Comparison of ENCODE assay signal across 17 mouse cellular contexts in genomic region chr1:190038046-190038445, GRCm38 (mm10).
DNase-seq lines count a peak whose midpoint lies in the region; ATAC-seq and TF ChIP-seq lines count a peak whose summit lies in the region.
"Had no signal": no experiment of that assay in that cellular context is flagged by ENCODE, and none has a peak within 500 bp of the region (broad histone marks: within the 10 kb centered on the region; RNA-seq: fewer than 3 reads in every experiment).

No protein-coding gene starts in this region.

- no peak overlapping the region for H3K4me2 ChIP-seq in intestine, embryonic 16.5 days (ENCODE audit: low read depth, low read length)
- H3K4me2 ChIP-seq in intestine, postnatal 0 days (replicated peaks; ENCODE audit: low read depth): no peak overlapping the region
- no peak overlapping the region for H3K4me2 ChIP-seq in lung, embryonic 16.5 days (ENCODE audit: low read depth, low read length)
- H3K4me2 ChIP-seq in kidney, embryonic 16.5 days (replicated peaks; ENCODE audit: low read depth, low read length): no peak overlapping the region
- no peak overlapping the region for H3K4me2 ChIP-seq in stomach, embryonic 16.5 days (ENCODE audit: low read depth, low read length)
- H3K4me2 ChIP-seq: heart, embryonic 13.5 days; midbrain, embryonic 11.5 days; neural tube, embryonic 12.5 days had no signal

- no peak for DNase-seq in lung, postnatal 14 days
- no peak for DNase-seq in cerebellum, postnatal 36 days
- DNase-seq: adrenal gland, postnatal 36 days; cerebellum, adult 11-12 months; cerebellum, postnatal 25 days; lung, postnatal 36 days; thymus, postnatal 36 days had no signal

- no peak overlapping the region for H3K27ac ChIP-seq in intestine, embryonic 16.5 days (ENCODE audit: low read length)
- H3K27ac ChIP-seq in intestine, postnatal 0 days (ENCODE audit: low read depth, low read length): no peak overlapping the region
- no peak overlapping the region for H3K27ac ChIP-seq in lung, embryonic 16.5 days (ENCODE audit: low read length)
- H3K27ac ChIP-seq in kidney, embryonic 16.5 days (ENCODE audit: low read length): peak overlapping the region; percentile 29; the same call in 1 of the 2 replicates
- 0 out of 2 replicates have a peak overlapping the region, but pooled peaks have one; percentile 15 for H3K27ac ChIP-seq in stomach, embryonic 16.5 days (ENCODE audit: low read length)
- H3K27ac ChIP-seq: heart, embryonic 13.5 days; hindbrain, embryonic 10.5 days; layer of hippocampus, adult 2 months; neural tube, embryonic 12.5 days had no signal

- H3K36me3 ChIP-seq in intestine, embryonic 16.5 days (ENCODE audit: control insufficient read depth, insufficient read depth, low read length): no peaks in the 10 kb centered on the region
- no peaks in the 10 kb centered on the region for H3K36me3 ChIP-seq in intestine, postnatal 0 days (ENCODE audit: control insufficient read depth, insufficient read depth)
- H3K36me3 ChIP-seq in lung, embryonic 16.5 days (ENCODE audit: control insufficient read depth, insufficient read depth, low read length): no peaks in the 10 kb centered on the region
- H3K36me3 ChIP-seq in kidney, embryonic 16.5 days (ENCODE audit: insufficient read depth, low read length): no peaks in the 10 kb centered on the region
- H3K36me3 ChIP-seq in stomach, embryonic 16.5 days (ENCODE audit: control insufficient read depth, insufficient read depth, low read length): no peaks in the 10 kb centered on the region
- H3K36me3 ChIP-seq: heart, embryonic 13.5 days; hindbrain, embryonic 10.5 days; neural tube, embryonic 12.5 days had no signal

- no peak overlapping the region for H3K9ac ChIP-seq in intestine, embryonic 16.5 days (ENCODE audit: low read depth, low read length)
- no peak overlapping the region for H3K9ac ChIP-seq in intestine, postnatal 0 days (ENCODE audit: low read depth, low read length)
- no peak overlapping the region for H3K9ac ChIP-seq in lung, embryonic 16.5 days (ENCODE audit: low read length)
- H3K9ac ChIP-seq in kidney, embryonic 16.5 days (replicated peaks; ENCODE audit: low read length): no peak overlapping the region
- no peak overlapping the region for H3K9ac ChIP-seq in stomach, embryonic 16.5 days (ENCODE audit: low read length)
- H3K9ac ChIP-seq: heart, embryonic 13.5 days; neural tube, embryonic 12.5 days had no signal

- TF ChIP-seq CTCF in intestine, postnatal 0 days (IDR thresholded peaks at IDR 0.05; ENCODE audit: low read depth): no peak

- no peaks in the 10 kb centered on the region for H3K9me3 ChIP-seq in intestine, embryonic 16.5 days (ENCODE audit: control insufficient read depth, low read length)
- H3K9me3 ChIP-seq in intestine, postnatal 0 days (ENCODE audit: control insufficient read depth): no peaks in the 10 kb centered on the region
- no peaks in the 10 kb centered on the region for H3K9me3 ChIP-seq in lung, embryonic 16.5 days (ENCODE audit: control insufficient read depth, low read length)
- no peaks in the 10 kb centered on the region for H3K9me3 ChIP-seq in kidney, embryonic 16.5 days (ENCODE audit: low read length)
- no peaks in the 10 kb centered on the region for H3K9me3 ChIP-seq in stomach, embryonic 16.5 days (replicated peaks; ENCODE audit: control insufficient read depth, low read length)
- H3K9me3 ChIP-seq: heart, embryonic 13.5 days; hindbrain, embryonic 10.5 days; neural tube, embryonic 12.5 days had no signal

- 0 out of 2 replicates have a peak, but pooled peaks have one; percentile 8 for ATAC-seq in intestine, embryonic 16.5 days
- no peak for ATAC-seq in intestine, postnatal 0 days
- peak; percentile 81 for ATAC-seq in lung, embryonic 16.5 days (ENCODE audit: low read depth)
- peak; percentile 70 for ATAC-seq in kidney, embryonic 16.5 days (ENCODE audit: low FRiP score, low TSS enrichment)
- no peak for ATAC-seq in stomach, embryonic 16.5 days (ENCODE audit: insufficient read depth, low FRiP score)

- 31% methylated on average over 5 of the region's 5 CpGs for WGBS in intestine, embryonic 16.5 days
- WGBS in intestine, postnatal 0 days: 27% methylated on average over 5 of the region's 5 CpGs
- 27% methylated on average over 5 of the region's 5 CpGs for WGBS in lung, embryonic 16.5 days
- WGBS in kidney, embryonic 16.5 days: 7% methylated on average over 5 of the region's 5 CpGs
- 21% methylated on average over 5 of the region's 5 CpGs for WGBS in stomach, embryonic 16.5 days

- no peak overlapping the region for H3K4me3 ChIP-seq in intestine, embryonic 16.5 days (ENCODE audit: low read length)
- H3K4me3 ChIP-seq in intestine, postnatal 0 days (ENCODE audit: low read depth, low read length): no peak overlapping the region
- no peak overlapping the region for H3K4me3 ChIP-seq in lung, embryonic 16.5 days (ENCODE audit: low read length)
- H3K4me3 ChIP-seq in kidney, embryonic 16.5 days (ENCODE audit: low read length): no peak overlapping the region
- no peak overlapping the region for H3K4me3 ChIP-seq in stomach, embryonic 16.5 days (replicated peaks; ENCODE audit: low read length)
- H3K4me3 ChIP-seq: heart, embryonic 13.5 days; hindbrain, embryonic 10.5 days; layer of hippocampus, adult 2 months; neural tube, embryonic 12.5 days had no signal

- H3K4me1 ChIP-seq in intestine, embryonic 16.5 days (ENCODE audit: control insufficient read depth, insufficient read depth, low read length): peaks cover 6% of the 10 kb centered on the region; the same call in 1 of the 2 replicates
- H3K4me1 ChIP-seq in intestine, postnatal 0 days (replicated peaks; ENCODE audit: control insufficient read depth, insufficient read depth, low read length): 0 out of 2 replicates have a peak, but pooled peaks cover 2% of the 10 kb centered on the region
- H3K4me1 ChIP-seq in lung, embryonic 16.5 days (replicated peaks; ENCODE audit: control insufficient read depth, insufficient read depth, low read length): no peaks in the 10 kb centered on the region
- H3K4me1 ChIP-seq in kidney, embryonic 16.5 days (ENCODE audit: insufficient read depth, low read length): no peaks in the 10 kb centered on the region
- H3K4me1 ChIP-seq in stomach, embryonic 16.5 days (ENCODE audit: control insufficient read depth, insufficient read depth, low read length): no peaks in the 10 kb centered on the region

- no peaks in the 10 kb centered on the region for H3K27me3 ChIP-seq in intestine, embryonic 16.5 days (replicated peaks; ENCODE audit: control insufficient read depth, insufficient read depth, low read length)
- H3K27me3 ChIP-seq in intestine, postnatal 0 days (replicated peaks; ENCODE audit: control insufficient read depth, insufficient read depth, low read length): no peaks in the 10 kb centered on the region
- H3K27me3 ChIP-seq in lung, embryonic 16.5 days (ENCODE audit: control insufficient read depth, insufficient read depth, low read depth, low read length): no peaks in the 10 kb centered on the region
- no peaks in the 10 kb centered on the region for H3K27me3 ChIP-seq in kidney, embryonic 16.5 days (ENCODE audit: insufficient read depth, low read length)
- H3K27me3 ChIP-seq in stomach, embryonic 16.5 days (ENCODE audit: control insufficient read depth, insufficient read depth, low read length): no peaks in the 10 kb centered on the region
- H3K27me3 ChIP-seq: heart, embryonic 13.5 days; neural tube, embryonic 12.5 days had no signal

Comparison
In these comparisons a context has a peak if more than half of its experiments do, and no peak if none do; other contexts are left out.
1. ATAC-seq: peak in intestine, embryonic 16.5 days (single experiment), lung, embryonic 16.5 days (single experiment) and kidney, embryonic 16.5 days (single experiment); none in intestine, postnatal 0 days (single experiment) and stomach, embryonic 16.5 days (single experiment).
2. H3K27ac ChIP-seq: peak in kidney, embryonic 16.5 days (single experiment) and stomach, embryonic 16.5 days (single experiment); none in intestine, embryonic 16.5 days (single experiment), intestine, postnatal 0 days (single experiment) and lung, embryonic 16.5 days (single experiment).